Mouse (Mus musculus) embryonic facial prominence, embryonic 11.5 days (tissue): ENCODE results near the gene P4hb. TPM values are rescaled to one million over a fixed set of nuclear protein-coding genes. Genes with fewer than 3 reads are reported as not detected.
A peak's percentile ranks its signal among the peaks of the same experiment; 100 is the strongest.
"Not testable (repeated sequence)": the region's sequence is repeated elsewhere in the genome, so short reads cannot be mapped to it uniquely, and the experiment has no call there.

ENCODE experiments used
- ATAC-seq: fragments of 200-750 bp; cut with Nextera tagmentation; replicated peaks from 2 replicates; pipeline ENCODE4 v1.8.0; 2017; ENCODE audit warnings: low read depth; ENCODE audit not compliant: insufficient number of reproducible peaks, low FRiP score, low TSS enrichment
- DNase-seq: peaks from one replicate; pipeline ENCODE4 v3.0.0-alpha.2; 2015; ENCODE audit warnings: low spot score
- H3K27ac ChIP-seq: fragments of 300-500 bp; sonication (generic); replicated peaks from 2 replicates; pipeline ENCODE4 v1.5.1; 2014; ENCODE audit warnings: mild to moderate bottlenecking, low read depth, low read length, control low read depth
- H3K27me3 ChIP-seq: fragments of 300-500 bp; sonication (generic); 2 replicates; pipeline ENCODE4 v1.6.1; 2014; ENCODE audit warnings: mild to moderate bottlenecking, low read length, moderate library complexity, mixed read lengths; ENCODE audit not compliant: control insufficient read depth, insufficient read depth
- H3K36me3 ChIP-seq: fragments of 300-500 bp; sonication (generic); replicated peaks from 2 replicates; pipeline ENCODE4 v1.6.1; 2014; ENCODE audit warnings: low read depth, mild to moderate bottlenecking, low read length, moderate library complexity, mixed read lengths; ENCODE audit not compliant: control insufficient read depth, insufficient read depth
- H3K4me1 ChIP-seq: fragments of 300-500 bp; sonication (generic); 2 replicates; pipeline ENCODE4 v1.6.1; 2014; ENCODE audit warnings: low read length, mixed read lengths; ENCODE audit not compliant: control insufficient read depth, insufficient read depth
- H3K4me2 ChIP-seq: fragments of 300-500 bp; sonication (generic); 2 replicates; pipeline ENCODE4 v1.6.1; 2014; ENCODE audit warnings: low read depth, mild to moderate bottlenecking, control low read depth, low read length, moderate library complexity
- H3K4me3 ChIP-seq: fragments of 300-500 bp; sonication (generic); 2 replicates; pipeline ENCODE4 v1.5.1; 2014; ENCODE audit warnings: low read depth, low read length, control low read depth
- H3K9ac ChIP-seq: fragments of 300-500 bp; sonication (generic); replicated peaks from 2 replicates; pipeline ENCODE4 v1.6.1; 2014; ENCODE audit warnings: mild to moderate bottlenecking, control low read depth, low read length
- H3K9me3 ChIP-seq: fragments of 300-500 bp; sonication (generic); replicated peaks from 2 replicates; pipeline ENCODE4 v1.6.1; 2016; ENCODE audit warnings: mild to moderate bottlenecking, low read length, inconsistent platforms, mixed read lengths; ENCODE audit not compliant: control insufficient read depth
- WGBS: fragments of 180-500 bp; shearing (Covaris S2); extraction: QIAGEN DNeasy Blood & Tissue Kit; methylation state at CpG from one replicate; pipeline ENCODE4 v1.1.7; 2014; 5-methylcytosine and 5-hydroxymethylcytosine counted together
- polyA plus RNA-seq: library from polyadenylated mRNA; unstranded; fragments of >200 nt; fragmentation: Nextera tagmentation; extraction: Ambion mirVana; gene quantifications from 2 replicates; pipeline ENCODE4 v1.2.1, GENCODE M21; 2014

Gene P4hb
- polyA plus RNA-seq, 1 experiment from 2014 or later, result 626 TPM

DNA sequence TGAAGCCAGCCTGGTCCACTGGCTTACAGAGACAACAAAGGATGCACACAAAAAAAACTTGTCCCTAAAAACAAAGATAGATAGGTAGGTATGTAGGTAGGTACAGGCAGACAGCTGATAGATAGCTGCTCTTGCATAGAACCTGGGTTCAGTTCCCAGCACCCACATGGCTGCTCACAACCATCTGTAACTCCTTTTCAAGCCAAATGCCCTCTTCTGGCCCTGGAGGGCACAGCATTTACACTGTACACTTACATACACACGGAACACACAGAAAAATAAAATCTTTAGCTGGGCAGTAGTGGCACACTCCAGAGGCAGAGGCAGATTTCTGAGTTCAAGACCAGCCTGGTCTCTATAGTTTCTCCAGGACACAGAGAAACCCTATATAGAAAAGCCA lies 10.9 kb upstream of the P4hb start:
- Histone ChIP-seq H3K4me3 (no peak overlapping the region), H3K27me3 (no peaks in the 10 kb centered on the region), H3K4me2 (no peak overlapping the region), H3K9me3 (peaks cover 3% of the 10 kb centered on the region), H3K27ac (no peak overlapping the region), H3K4me1 (peaks cover 13% of the 10 kb centered on the region), H3K9ac (no peak overlapping the region), H3K36me3 (peaks cover 14% of the 10 kb centered on the region)
- ATAC-seq (no peak), DNase-seq (no peak)
- WGBS, result 93% methylated on average over 1 of the region's 1 CpGs

GRCm38 (mm10) chr11:120582982-120583293 lies 9.9 kb upstream of the P4hb start:
- peaks cover 15% of the 10 kb centered on the region for H3K36me3 ChIP-seq
- WGBS, result 96% methylated on average over 2 of the region's 2 CpGs
- not testable (repeated sequence) for ATAC-seq, H3K27me3 ChIP-seq, H3K9ac ChIP-seq, H3K27ac ChIP-seq, H3K9me3 ChIP-seq, H3K4me2 ChIP-seq, DNase-seq, H3K4me3 ChIP-seq
- H3K4me1 ChIP-seq, result peaks cover 14% of the 10 kb centered on the region

- H3K4me3 ChIP-seq, result peak overlapping the region; percentile 94; the same call in 1 of the 2 replicates
- no peak for ATAC-seq
- peaks cover 3% of the 10 kb centered on the region for H3K9me3 ChIP-seq
- no peaks in the 10 kb centered on the region for H3K27me3 ChIP-seq
- 82% methylated on average over 8 of the region's 8 CpGs for WGBS
- H3K4me2 ChIP-seq, result peak overlapping the region; percentile 90
- peak overlapping the region; percentile 89 for H3K27ac ChIP-seq
- peak overlapping the region; percentile 95 for H3K9ac ChIP-seq
- H3K4me1 ChIP-seq, result peaks cover 14% of the 10 kb centered on the region
- peak; percentile 38 for DNase-seq
- H3K36me3 ChIP-seq, result peaks cover 17% of the 10 kb centered on the region
Observed at GRCm38 (mm10) chr11:120582268-120582981, 9.4 kb upstream of the P4hb start.

DNA sequence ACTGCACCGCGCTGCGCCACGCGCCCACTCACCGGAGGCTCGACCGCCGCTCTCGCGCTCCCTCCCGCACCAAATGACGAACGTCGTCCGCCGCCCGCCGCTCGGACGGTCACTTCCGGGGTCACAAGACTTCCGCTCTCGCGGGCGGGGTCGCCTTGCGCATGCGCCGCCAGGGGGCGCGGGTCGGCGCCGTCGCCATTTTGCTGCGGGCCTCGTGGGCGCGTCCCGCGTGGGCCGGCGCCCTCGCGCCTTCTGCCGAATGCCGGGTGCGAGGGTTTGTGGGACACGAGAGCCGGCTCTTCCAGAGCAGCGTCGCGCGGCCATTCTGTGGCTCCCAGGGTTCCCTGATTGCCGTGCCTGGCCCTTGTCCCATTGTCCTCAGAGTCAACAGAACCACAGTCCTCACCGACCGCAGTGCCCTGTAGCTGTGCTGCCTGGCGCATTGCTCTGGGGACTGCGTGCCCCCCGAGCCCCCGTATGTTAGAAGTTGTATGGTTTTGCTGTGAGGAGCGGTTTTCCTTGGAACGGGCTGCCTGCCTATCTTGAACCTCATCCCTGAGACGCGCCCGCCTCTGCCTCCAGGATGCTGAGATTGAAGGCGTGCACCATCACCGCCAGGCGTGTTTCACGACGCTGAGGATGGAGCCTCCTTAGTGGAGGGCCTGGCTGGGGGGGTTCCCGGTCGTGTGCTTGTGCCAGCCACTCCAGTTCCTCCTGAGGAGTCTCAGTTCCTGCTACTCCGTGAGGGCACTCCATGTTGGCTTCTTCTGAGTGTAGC lies 8.6 kb upstream of the P4hb start, which contains the start of gene Arhgdia:
TSS of gene Arhgdia (minus strand) at position 135 of the 778 bp plus-strand sequence.
- peak within 1 kb of the TSS; percentile 95 for H3K9ac ChIP-seq
- ATAC-seq (no peak; the same call in 1 of the 2 replicates), DNase-seq (peak; percentile 87)
- H3K36me3 ChIP-seq, result peaks cover 17% of the 10 kb centered on the region
- H3K27ac ChIP-seq, result peak within 1 kb of the TSS; percentile 89
- H3K4me2 ChIP-seq, result peak within 1 kb of the TSS; percentile 90
- peaks cover 3% of the 10 kb centered on the region for H3K9me3 ChIP-seq
- 6% methylated on average over 61 of the region's 75 CpGs for WGBS
- peak within 1 kb of the TSS; percentile 94 for H3K4me3 ChIP-seq
- H3K4me1 ChIP-seq, result peaks cover 14% of the 10 kb centered on the region
- no peaks in the 10 kb centered on the region for H3K27me3 ChIP-seq

GRCm38 (mm10) chr11:120580871-120581331 lies 7.8 kb upstream of the P4hb start:
- WGBS, result under 1% methylated on average over 42 of the region's 44 CpGs
- no peak for ATAC-seq
- DNase-seq, result peak; percentile 40
- Histone ChIP-seq H3K27me3 (no peaks in the 10 kb centered on the region), H3K27ac (peak overlapping the region; percentile 89), H3K9ac (peak overlapping the region; percentile 95), H3K4me1 (peaks cover 14% of the 10 kb centered on the region), H3K9me3 (peaks cover 3% of the 10 kb centered on the region), H3K36me3 (peaks cover 17% of the 10 kb centered on the region), H3K4me3 (peak overlapping the region; percentile 94), H3K4me2 (peak overlapping the region; percentile 90)

- H3K36me3 ChIP-seq, result peaks cover 17% of the 10 kb centered on the region
- H3K4me1 ChIP-seq, result peaks cover 14% of the 10 kb centered on the region
- DNase-seq (no peak), ATAC-seq (no peak)
- WGBS, result 62% methylated on average over 7 of the region's 7 CpGs
- peak overlapping the region; percentile 90 for H3K4me2 ChIP-seq
- peak overlapping the region; percentile 89; the same call in 1 of the 2 replicates for H3K27ac ChIP-seq
- no peaks in the 10 kb centered on the region for H3K27me3 ChIP-seq
- H3K4me3 ChIP-seq, result peak overlapping the region; percentile 94
- peak overlapping the region; percentile 95 for H3K9ac ChIP-seq
- peaks cover 3% of the 10 kb centered on the region for H3K9me3 ChIP-seq
Observed at GRCm38 (mm10) chr11:120580190-120580589, 7.1 kb upstream of the P4hb start.

GRCm38 (mm10) chr11:120579316-120580107 lies 6.5 kb upstream of the P4hb start:
- Histone ChIP-seq H3K9ac (peak overlapping the region; percentile 95), H3K9me3 (peaks cover 3% of the 10 kb centered on the region), H3K27me3 (no peaks in the 10 kb centered on the region), H3K4me2 (peak overlapping the region; percentile 90), H3K27ac (no peak overlapping the region), H3K4me3 (peak overlapping the region; percentile 94), H3K4me1 (peaks cover 14% of the 10 kb centered on the region), H3K36me3 (peaks cover 17% of the 10 kb centered on the region)
- DNase-seq, result peak; percentile 93
- 61% methylated on average over 15 of the region's 15 CpGs for WGBS
- no peak for ATAC-seq
